Mouse (Mus musculus): ENCODE results near the gene Gatb. TPM values are rescaled to one million over a fixed set of nuclear protein-coding genes. Genes with fewer than 3 reads are reported as not detected.

Gatb gene
- polyA plus RNA-seq, 1 experiment from 2014 or later, result 21.6 TPM

GRCm38 (mm10) chr3:85679312-85679933, 105.5 kb downstream of the Gatb start:
- Histone ChIP-seq H3K36me3 (replicated peaks; ENCODE audit: control insufficient read depth, insufficient read depth) (no peaks in the 10 kb centered on the region), H3K27ac (no peak overlapping the region), H3K9me3 (ENCODE audit: control insufficient read depth, low read length) (no peaks in the 10 kb centered on the region), H3K4me2 (replicated peaks) (no peak overlapping the region), H3K27me3 (ENCODE audit: control insufficient read depth, insufficient read depth, low read length) (no peaks in the 10 kb centered on the region), H3K4me1 (replicated peaks; ENCODE audit: control insufficient read depth, insufficient read depth, low read length) (no peaks in the 10 kb centered on the region), H3K9ac (no peak overlapping the region), H3K4me3 (replicated peaks; ENCODE audit: low read length) (no peak overlapping the region)
- ATAC-seq (ENCODE audit: low FRiP score) (no peak), DNase-seq (ENCODE audit: low spot score) (no peak)
- 87% methylated on average over 8 of the region's 8 CpGs for WGBS

DNA sequence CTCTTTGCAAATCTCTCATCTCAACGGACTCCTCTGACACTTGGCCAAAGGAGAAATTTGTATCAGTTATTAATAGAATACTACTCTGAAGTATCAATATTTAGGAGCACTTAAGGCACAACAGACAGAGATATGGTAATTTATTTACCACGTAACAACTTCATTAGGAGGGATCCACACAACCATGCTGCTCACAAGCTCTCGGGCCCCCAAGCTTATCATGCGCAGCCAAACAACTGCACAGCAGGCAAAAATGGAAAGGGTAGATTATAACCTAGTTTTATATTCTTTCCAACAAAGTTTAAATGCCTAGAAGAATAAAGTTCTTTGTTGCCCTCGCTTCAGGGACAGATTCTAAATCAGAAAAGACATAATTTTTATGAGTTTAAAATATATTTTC, 106.0 kb downstream of the Gatb start:
- ATAC-seq (ENCODE audit: low FRiP score) (no peak), DNase-seq (ENCODE audit: low spot score) (no peak)
- Histone ChIP-seq H3K4me3 (replicated peaks; ENCODE audit: low read length) (no peak overlapping the region), H3K27ac (no peak overlapping the region), H3K27me3 (ENCODE audit: control insufficient read depth, insufficient read depth, low read length) (no peaks in the 10 kb centered on the region), H3K36me3 (replicated peaks; ENCODE audit: control insufficient read depth, insufficient read depth) (no peaks in the 10 kb centered on the region), H3K9ac (no peak overlapping the region), H3K9me3 (ENCODE audit: control insufficient read depth, low read length) (no peaks in the 10 kb centered on the region), H3K4me1 (replicated peaks; ENCODE audit: control insufficient read depth, insufficient read depth, low read length) (no peaks in the 10 kb centered on the region), H3K4me2 (replicated peaks) (no peak overlapping the region)
- WGBS, result 87% methylated on average over 5 of the region's 5 CpGs

DNA sequence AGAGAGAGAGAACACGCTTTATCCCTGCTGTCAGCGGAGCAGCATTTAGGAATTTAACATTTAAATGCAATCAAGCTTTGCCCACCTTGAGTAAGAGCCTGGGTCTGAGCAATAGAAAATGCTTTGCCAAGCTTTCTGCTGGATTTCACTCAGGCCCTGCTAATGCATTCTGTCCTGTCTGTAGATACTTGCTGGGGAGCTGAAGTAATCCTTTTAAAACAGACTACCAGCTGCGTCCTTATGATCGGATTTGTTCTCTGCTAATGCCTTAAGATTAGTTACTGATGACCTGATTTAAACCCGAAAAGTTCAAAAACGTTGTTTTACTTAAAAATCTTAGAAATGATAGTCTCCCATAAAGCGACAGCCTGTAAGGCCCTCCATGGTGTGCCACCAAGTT, 107.2 kb downstream of the Gatb start:
- Histone ChIP-seq H3K9ac (no peak overlapping the region), H3K36me3 (replicated peaks; ENCODE audit: control insufficient read depth, insufficient read depth) (no peaks in the 10 kb centered on the region), H3K4me2 (replicated peaks) (no peak overlapping the region), H3K9me3 (ENCODE audit: control insufficient read depth, low read length) (no peaks in the 10 kb centered on the region), H3K27me3 (ENCODE audit: control insufficient read depth, insufficient read depth, low read length) (no peaks in the 10 kb centered on the region), H3K27ac (no peak overlapping the region), H3K4me1 (replicated peaks; ENCODE audit: control insufficient read depth, insufficient read depth, low read length) (no peaks in the 10 kb centered on the region), H3K4me3 (replicated peaks; ENCODE audit: low read length) (no peak overlapping the region)
- ATAC-seq (ENCODE audit: low FRiP score) (no peak), DNase-seq (ENCODE audit: low spot score) (no peak)
- WGBS, result 81% methylated on average over 7 of the region's 7 CpGs

DNA sequence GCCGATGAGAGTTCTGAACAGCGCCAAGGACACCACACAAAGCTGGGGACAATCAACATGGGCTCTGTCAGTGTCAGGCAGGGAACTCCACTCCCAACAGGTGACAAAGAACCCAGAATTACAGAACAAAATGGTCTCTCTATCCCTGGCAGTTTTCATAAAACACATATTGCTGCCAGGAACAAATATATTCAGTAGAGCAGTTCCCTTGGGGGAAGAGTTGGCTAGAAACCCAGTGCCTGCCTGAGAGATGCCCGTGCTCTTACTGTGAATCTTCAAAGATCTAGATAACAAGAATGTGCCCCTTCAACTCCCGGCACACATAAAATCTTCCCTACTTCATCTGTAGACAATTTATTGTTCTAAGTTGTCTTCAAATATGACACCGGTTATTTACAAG, 109.7 kb downstream of the Gatb start:
- ATAC-seq (ENCODE audit: low FRiP score), result no peak
- H3K4me1 ChIP-seq (replicated peaks; ENCODE audit: control insufficient read depth, insufficient read depth, low read length), result no peaks in the 10 kb centered on the region
- H3K36me3 ChIP-seq (replicated peaks; ENCODE audit: control insufficient read depth, insufficient read depth), result no peaks in the 10 kb centered on the region
- no peaks in the 10 kb centered on the region for H3K27me3 ChIP-seq (ENCODE audit: control insufficient read depth, insufficient read depth, low read length)
- DNase-seq (ENCODE audit: low spot score), result no peak
- H3K4me3 ChIP-seq (replicated peaks; ENCODE audit: low read length), result no peak overlapping the region
- H3K9ac ChIP-seq, result no peak overlapping the region
- H3K9me3 ChIP-seq (ENCODE audit: control insufficient read depth, low read length), result no peaks in the 10 kb centered on the region
- H3K4me2 ChIP-seq (replicated peaks), result no peak overlapping the region
- 88% methylated on average over 5 of the region's 5 CpGs for WGBS
- H3K27ac ChIP-seq, result no peak overlapping the region

DNA sequence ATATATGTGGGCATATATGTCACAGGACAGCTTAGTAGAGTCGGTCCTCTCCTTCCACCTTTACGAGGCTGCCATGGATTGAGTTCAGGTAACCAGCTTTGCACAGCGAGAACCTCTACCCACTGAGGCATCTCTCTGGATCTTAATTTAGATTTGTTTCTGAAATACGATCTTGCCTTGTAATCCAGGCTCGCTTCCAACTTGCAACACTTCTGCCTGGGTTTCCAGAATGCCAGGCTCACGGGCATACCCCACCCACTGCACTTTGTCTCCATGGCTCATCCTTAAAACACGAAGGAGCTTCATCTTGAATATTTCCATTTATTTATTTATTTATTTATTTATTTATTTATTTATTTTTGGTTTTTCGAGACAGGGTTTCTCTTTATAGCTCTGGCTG, 111.4 kb downstream of the Gatb start:
- DNase-seq (ENCODE audit: low spot score), result no peak
- Histone ChIP-seq H3K27me3 (ENCODE audit: control insufficient read depth, insufficient read depth, low read length) (no peaks in the 10 kb centered on the region), H3K27ac (no peak overlapping the region), H3K9ac (no peak overlapping the region), H3K9me3 (ENCODE audit: control insufficient read depth, low read length) (no peaks in the 10 kb centered on the region), H3K4me1 (replicated peaks; ENCODE audit: control insufficient read depth, insufficient read depth, low read length) (no peaks in the 10 kb centered on the region), H3K4me3 (replicated peaks; ENCODE audit: low read length) (no peak overlapping the region), H3K36me3 (replicated peaks; ENCODE audit: control insufficient read depth, insufficient read depth) (no peaks in the 10 kb centered on the region), H3K4me2 (replicated peaks) (no peak overlapping the region)
- ATAC-seq (ENCODE audit: low FRiP score), result no peak
- WGBS, result 93% methylated on average over 8 of the region's 8 CpGs

DNA sequence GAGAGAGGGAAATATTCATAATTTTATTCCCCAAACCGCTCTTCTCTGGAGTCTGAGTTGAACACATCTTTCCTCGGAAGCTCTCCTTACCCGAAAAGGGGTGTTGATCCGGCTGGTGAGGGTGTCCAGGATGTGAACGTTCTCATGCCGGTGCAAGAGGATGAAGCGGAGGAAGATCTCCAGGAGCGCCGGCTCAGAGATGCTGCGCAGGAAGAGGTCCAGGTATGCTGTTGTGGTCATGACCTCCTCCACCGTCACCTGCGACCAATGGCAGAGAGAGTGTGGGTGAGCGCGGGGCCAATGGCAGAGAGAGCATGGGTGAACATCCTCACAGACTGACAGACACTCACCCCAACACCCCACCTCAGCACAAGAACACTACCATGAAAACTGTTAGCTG, 114.4 kb downstream of the Gatb start:
- Histone ChIP-seq H3K27ac (no peak overlapping the region), H3K4me3 (replicated peaks; ENCODE audit: low read length) (no peak overlapping the region), H3K36me3 (replicated peaks; ENCODE audit: control insufficient read depth, insufficient read depth) (no peaks in the 10 kb centered on the region), H3K9me3 (ENCODE audit: control insufficient read depth, low read length) (no peaks in the 10 kb centered on the region), H3K4me1 (replicated peaks; ENCODE audit: control insufficient read depth, insufficient read depth, low read length) (no peaks in the 10 kb centered on the region), H3K4me2 (replicated peaks) (no peak overlapping the region), H3K27me3 (ENCODE audit: control insufficient read depth, insufficient read depth, low read length) (no peaks in the 10 kb centered on the region), H3K9ac (no peak overlapping the region)
- no peak for ATAC-seq (ENCODE audit: low FRiP score)
- DNase-seq (ENCODE audit: low spot score), result no peak
- 96% methylated on average over 14 of the region's 14 CpGs for WGBS

DNA sequence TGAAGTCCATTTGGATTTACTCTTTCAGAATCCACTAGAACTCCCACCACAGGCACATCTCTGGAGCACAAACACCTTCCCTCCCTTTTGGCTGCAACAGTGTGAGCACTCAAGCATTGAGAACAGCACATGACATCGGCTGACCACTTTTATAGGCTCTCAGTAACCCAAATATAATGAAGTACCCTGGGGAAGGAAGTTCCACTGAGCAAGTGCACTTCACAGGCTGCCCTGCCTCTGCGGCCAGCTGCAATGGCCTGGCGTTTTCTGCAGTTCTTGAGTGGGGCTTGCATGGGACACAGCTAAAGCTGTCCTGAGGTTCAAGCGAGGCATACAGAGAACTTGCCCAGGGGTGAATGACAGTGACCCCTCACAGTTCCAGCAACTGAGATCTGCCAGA, 117.2 kb downstream of the Gatb start:
- no peak for ATAC-seq (ENCODE audit: low FRiP score)
- no peak for DNase-seq (ENCODE audit: low spot score)
- no peak overlapping the region for H3K4me2 ChIP-seq (replicated peaks)
- no peak overlapping the region for H3K9ac ChIP-seq
- H3K36me3 ChIP-seq (replicated peaks; ENCODE audit: control insufficient read depth, insufficient read depth), result no peaks in the 10 kb centered on the region
- H3K9me3 ChIP-seq (ENCODE audit: control insufficient read depth, low read length), result no peaks in the 10 kb centered on the region
- no peaks in the 10 kb centered on the region for H3K4me1 ChIP-seq (replicated peaks; ENCODE audit: control insufficient read depth, insufficient read depth, low read length)
- WGBS, result 70% methylated on average over 4 of the region's 4 CpGs
- no peak overlapping the region for H3K4me3 ChIP-seq (replicated peaks; ENCODE audit: low read length)
- H3K27me3 ChIP-seq (ENCODE audit: control insufficient read depth, insufficient read depth, low read length), result no peaks in the 10 kb centered on the region
- H3K27ac ChIP-seq, result no peak overlapping the region

GRCm38 (mm10) chr3:85693013-85693412, 119.1 kb downstream of the Gatb start:
- Histone ChIP-seq H3K27me3 (ENCODE audit: control insufficient read depth, insufficient read depth, low read length) (no peaks in the 10 kb centered on the region), H3K9ac (no peak overlapping the region), H3K27ac (no peak overlapping the region), H3K4me2 (replicated peaks) (no peak overlapping the region), H3K4me3 (replicated peaks; ENCODE audit: low read length) (no peak overlapping the region), H3K9me3 (ENCODE audit: control insufficient read depth, low read length) (no peaks in the 10 kb centered on the region), H3K36me3 (replicated peaks; ENCODE audit: control insufficient read depth, insufficient read depth) (no peaks in the 10 kb centered on the region), H3K4me1 (replicated peaks; ENCODE audit: control insufficient read depth, insufficient read depth, low read length) (no peaks in the 10 kb centered on the region)
- DNase-seq (ENCODE audit: low spot score) (no peak), ATAC-seq (ENCODE audit: low FRiP score) (no peak)
- 62% methylated on average over 3 of the region's 3 CpGs for WGBS

DNA sequence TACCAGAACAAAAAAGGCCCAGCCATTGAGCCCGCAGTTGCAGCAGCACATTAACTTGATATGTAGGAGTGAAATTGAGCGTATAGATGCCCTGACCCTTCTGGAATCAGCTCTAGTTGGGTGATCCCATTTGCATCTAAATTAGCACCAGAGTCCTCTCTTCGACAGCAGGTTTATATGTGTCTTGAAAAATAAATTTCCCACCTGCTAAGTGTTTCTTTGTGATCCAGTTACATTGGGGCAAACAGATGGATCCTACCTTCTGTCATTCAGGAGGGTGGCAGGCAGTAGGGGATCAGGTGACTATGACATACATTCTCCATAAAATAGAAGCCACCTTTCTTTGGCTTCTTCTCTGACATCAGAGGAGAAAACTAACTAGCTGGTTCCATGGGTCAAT, 121.1 kb downstream of the Gatb start:
- Histone ChIP-seq H3K36me3 (replicated peaks; ENCODE audit: control insufficient read depth, insufficient read depth) (no peaks in the 10 kb centered on the region), H3K4me1 (replicated peaks; ENCODE audit: control insufficient read depth, insufficient read depth, low read length) (no peaks in the 10 kb centered on the region), H3K9me3 (ENCODE audit: control insufficient read depth, low read length) (no peaks in the 10 kb centered on the region), H3K4me3 (replicated peaks; ENCODE audit: low read length) (no peak overlapping the region), H3K9ac (no peak overlapping the region), H3K27ac (no peak overlapping the region), H3K27me3 (ENCODE audit: control insufficient read depth, insufficient read depth, low read length) (no peaks in the 10 kb centered on the region), H3K4me2 (replicated peaks) (no peak overlapping the region)
- ATAC-seq (ENCODE audit: low FRiP score) (no peak), DNase-seq (ENCODE audit: low spot score) (no peak)
- WGBS, result 59% methylated on average over 3 of the region's 3 CpGs

DNA sequence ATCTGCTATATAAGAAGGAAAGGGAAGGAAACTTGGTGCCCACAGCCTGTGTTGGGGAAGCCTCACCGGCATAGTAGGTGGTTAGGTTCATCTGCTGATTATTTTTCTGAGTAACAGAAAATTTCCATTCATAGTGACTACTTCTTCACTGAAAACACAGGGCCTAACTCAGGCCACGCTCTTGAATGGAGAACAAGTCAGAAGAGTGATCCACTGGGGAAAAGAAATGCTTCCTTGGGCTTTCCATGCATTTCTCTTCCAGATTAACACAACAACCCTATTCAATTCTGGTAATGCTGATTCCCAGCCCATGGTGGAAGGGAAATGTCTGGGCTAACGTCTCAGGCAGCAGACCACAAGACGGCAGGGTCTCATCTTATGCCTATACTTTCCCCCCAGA, 124.6 kb downstream of the Gatb start:
- no peaks in the 10 kb centered on the region for H3K4me1 ChIP-seq (replicated peaks; ENCODE audit: control insufficient read depth, insufficient read depth, low read length)
- no peaks in the 10 kb centered on the region for H3K36me3 ChIP-seq (replicated peaks; ENCODE audit: control insufficient read depth, insufficient read depth)
- DNase-seq (ENCODE audit: low spot score) (no peak), ATAC-seq (ENCODE audit: low FRiP score) (no peak)
- no peak overlapping the region for H3K27ac ChIP-seq
- H3K4me2 ChIP-seq (replicated peaks), result no peak overlapping the region
- no peak overlapping the region for H3K4me3 ChIP-seq (replicated peaks; ENCODE audit: low read length)
- H3K9ac ChIP-seq, result no peak overlapping the region
- WGBS, result 91% methylated on average over 4 of the region's 4 CpGs
- H3K27me3 ChIP-seq (ENCODE audit: control insufficient read depth, insufficient read depth, low read length), result no peaks in the 10 kb centered on the region
- H3K9me3 ChIP-seq (ENCODE audit: control insufficient read depth, low read length), result no peaks in the 10 kb centered on the region
